Mouse (Mus musculus) thymus, adult 18-20 months (tissue): ENCODE data around the gene Zscan10.
"Not testable (repeated sequence)": the region's sequence is repeated elsewhere in the genome, so short reads cannot be mapped to it uniquely, and the experiment has no call there.

Source experiments
- DNase-seq, 2 experiments: peaks; one replicate each; pipeline ENCODE4 v3.0.0; 2022; ENCODE audit warnings: mixed read lengths in 2 of 2

Zscan10 gene

GRCm38 (mm10) chr17:23592208-23592925, 8.3 kb upstream of the Zscan10 start:
- DNase-seq = peak; percentile 79 to 84

DNA sequence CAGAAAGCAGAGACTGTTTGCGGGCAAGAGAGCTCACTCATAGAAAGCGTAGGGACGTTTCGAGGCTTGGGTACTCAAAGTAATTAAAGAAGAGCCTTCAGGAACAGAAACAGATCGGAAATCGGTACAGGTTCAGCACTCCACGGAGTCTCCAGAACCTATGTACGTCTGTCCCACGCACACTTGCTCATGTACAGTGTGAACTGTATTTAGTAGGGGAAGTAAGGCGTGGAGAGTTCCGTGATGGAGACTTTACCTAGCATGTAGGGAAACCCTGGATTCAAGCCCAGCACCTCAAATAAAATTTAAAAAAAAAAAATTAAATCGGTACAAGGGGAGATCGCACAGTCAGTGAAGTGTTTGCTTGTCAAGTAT, 7.7 kb upstream of the Zscan10 start:
- DNase-seq = no peak

GRCm38 (mm10) chr17:23595139-23595538, 5.5 kb upstream of the Zscan10 start:
- DNase-seq = not testable (repeated sequence)

- peak; percentile 92 to 98 for DNase-seq
These were observed 1.8 kb upstream of the Zscan10 start, which contains the start of gene Zfp13 for GRCm38 (mm10) chr17:23598582-23599552. TSS of gene Zfp13 (minus strand) at chr17:23599487.

DNA sequence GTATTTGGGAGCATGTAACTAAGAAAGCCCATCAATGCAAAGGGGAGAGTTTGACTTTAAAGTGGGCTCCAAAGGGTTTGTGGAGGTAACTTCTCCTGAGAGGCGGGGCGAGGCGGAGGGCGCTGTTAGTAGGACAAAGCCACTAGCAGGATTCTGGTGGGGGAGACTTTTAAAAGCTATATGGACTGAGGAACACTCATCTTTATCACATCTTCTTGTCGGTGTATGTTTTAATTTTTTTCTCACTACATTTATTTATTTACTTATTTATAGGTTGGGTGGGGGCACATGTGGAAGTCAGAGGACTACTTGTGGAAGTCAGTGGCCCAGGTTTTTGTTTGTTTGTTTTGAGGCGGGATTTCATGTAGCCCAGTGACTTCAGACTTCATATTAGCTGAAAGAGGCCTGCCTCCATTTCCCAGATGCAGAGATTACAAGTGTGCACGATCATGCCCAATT, 1.0 kb upstream of the Zscan10 start:
- DNase-seq = no peak

GRCm38 (mm10) chr17:23601836-23602585, 1.4 kb downstream of the Zscan10 start:
- no peak for DNase-seq

- no peak for DNase-seq
These were observed 2.4 kb downstream of the Zscan10 start for GRCm38 (mm10) chr17:23603077-23603476.

DNA sequence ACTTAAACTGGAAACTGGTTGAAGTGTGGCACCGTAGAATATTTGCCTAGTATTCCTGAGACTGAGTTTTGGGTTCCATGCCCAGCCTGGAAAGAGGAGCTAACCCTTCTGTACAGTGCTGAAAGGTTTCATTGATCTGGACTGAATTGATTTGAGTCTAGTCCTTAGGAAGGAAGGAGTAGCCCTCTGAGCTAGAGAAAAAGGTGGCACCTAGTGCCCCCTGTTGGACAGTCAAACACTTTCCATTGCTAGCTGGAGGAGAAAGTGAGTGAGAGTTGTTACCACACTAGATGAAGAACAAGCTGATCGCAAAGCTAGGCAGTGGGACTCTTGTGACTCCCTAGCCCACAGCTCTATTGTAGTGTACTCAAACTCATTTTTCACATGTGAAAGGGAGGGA, 2.9 kb downstream of the Zscan10 start:
- no peak for DNase-seq

DNA sequence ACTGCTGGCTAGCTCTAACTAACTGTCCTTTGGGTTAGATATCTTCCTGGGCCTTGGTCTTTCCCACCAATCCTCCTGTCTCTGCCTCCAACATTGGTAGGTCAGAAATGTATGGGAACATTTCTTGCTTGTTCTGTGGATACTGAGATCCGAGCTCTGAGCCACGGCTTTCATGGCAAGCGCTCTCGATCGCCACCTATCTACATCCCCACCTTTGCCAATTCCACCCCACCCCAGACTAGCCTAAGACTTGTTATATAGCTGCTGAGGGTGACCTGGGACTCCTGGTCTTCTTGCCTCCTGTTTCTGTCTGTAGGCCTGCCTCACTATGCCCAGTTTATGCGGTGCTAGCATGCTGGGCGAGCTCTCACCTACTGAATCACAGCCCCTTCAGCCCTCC, 3.7 kb downstream of the Zscan10 start:
- no peak for DNase-seq

DNA sequence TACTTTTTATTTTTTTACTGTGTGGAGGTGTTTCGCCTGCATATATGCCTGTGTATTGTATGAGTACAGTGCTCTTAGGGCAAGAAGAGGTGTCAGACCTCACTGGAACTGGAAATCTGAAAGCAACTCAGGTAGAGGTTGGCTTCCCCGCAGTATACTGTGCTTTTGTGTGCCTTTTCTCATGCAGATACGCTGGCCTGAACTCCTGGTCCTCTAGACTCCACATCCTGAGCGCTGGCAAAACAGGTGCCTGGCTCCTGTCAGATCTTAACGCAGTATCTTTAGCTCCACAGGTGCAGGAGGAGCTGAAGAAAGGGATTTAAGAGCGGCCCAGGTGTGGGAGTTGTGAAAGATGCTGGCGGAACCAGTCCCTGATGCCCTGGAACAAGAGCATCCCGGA, 4.6 kb downstream of the Zscan10 start:
- DNase-seq = no peak

GRCm38 (mm10) chr17:23609612-23610011, 9.0 kb downstream of the Zscan10 start:
- peak in 1 of 2 experiments; percentile 14 for DNase-seq

- peak; percentile 79 to 88 for DNase-seq
These were observed 9.7 kb downstream of the Zscan10 start for GRCm38 (mm10) chr17:23610361-23610800.

- DNase-seq = peak in 1 of 2 experiments; percentile 20
These were observed 16.4 kb downstream of the Zscan10 start for GRCm38 (mm10) chr17:23617087-23617486.

- no peak for DNase-seq
These were observed 19.7 kb downstream of the Zscan10 start for GRCm38 (mm10) chr17:23620351-23620750.

GRCm38 (mm10) chr17:23627813-23628212, 27.2 kb downstream of the Zscan10 start:
- no peak for DNase-seq

DNA sequence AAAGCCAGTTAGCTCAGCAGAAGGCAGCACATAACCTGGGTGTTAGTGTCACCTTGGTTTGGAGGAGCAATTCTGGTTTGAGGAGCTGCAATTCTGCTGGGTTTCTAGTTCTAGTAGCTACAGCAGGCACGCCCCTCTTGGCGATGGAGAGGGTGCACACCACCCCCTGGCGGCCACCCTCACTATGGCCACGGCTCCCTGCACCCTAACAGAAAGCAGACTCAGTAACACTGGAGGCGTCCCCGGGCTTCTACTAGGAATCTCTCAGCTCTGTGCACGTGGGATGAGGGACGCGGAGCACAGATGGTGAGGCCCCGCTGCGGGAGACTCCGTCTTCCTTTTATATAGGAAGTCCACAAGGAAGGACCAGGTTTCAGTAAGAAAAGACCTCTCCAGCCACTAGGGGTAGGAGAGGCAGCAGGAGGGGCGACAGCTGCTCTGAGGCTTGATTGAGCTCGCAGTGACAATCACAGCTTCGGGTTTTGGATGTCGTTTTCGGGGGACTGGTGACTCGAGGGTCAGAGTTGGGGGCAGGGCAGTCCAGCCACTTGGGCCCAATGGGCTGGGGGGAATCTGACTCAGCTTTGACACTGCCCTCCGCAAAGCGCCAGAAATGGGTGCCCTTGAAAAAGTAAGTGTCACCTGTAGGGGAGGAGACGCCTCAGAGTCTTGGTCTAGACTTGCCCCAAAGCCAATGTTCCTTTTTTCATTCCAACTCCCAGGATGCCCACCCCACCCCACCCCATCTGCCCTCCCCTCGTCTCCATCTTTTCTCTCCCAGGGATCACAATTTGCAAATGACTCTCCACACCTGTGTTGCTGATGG, 29.8 kb downstream of the Zscan10 start:
- DNase-seq = peak; percentile 52 to 53

GRCm38 (mm10) chr17:23631241-23631640, 30.6 kb downstream of the Zscan10 start:
- no peak for DNase-seq

DNA sequence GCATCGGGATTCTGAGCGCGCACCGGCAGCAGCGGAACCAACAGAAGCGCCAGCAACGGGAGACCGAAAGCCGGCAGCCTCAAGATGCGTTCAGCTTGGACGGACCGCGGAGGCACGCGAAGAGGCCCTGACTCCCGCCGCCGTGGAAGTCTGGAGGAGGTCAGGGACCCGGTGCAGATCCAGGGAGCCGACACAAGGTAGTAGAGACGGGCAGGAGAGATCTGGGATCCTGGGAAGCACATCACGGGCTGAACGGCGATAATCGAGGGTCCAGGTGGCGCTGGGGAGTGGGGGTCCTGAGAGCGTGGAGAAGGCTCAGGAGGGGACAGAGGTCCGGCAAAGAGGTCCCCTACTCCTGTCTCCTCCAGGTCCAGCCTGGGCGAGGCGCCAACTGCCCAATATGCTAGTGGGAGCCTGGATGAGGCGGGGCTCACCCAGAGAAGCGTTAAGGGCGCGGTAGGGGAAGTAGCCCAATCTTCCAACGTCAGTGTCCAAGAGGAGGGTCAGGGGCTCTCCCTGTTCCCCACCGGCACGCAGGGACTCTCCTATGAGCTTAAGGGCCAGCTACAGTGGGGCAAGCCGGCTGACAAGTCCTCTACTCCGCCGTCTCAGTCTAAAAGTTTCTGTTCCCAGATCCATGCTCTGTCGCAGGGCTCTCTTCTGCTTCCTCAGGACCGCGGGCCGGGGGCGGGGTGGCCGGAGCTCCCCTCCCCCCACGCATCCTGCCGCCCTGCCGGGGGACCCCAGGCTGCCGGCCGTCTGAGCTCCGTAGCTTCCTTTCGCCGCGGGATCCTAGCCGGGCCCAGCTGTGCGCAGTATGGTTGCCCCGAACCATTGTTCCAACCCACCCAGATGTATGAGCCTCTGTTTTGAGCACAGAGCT, 44.2 kb downstream of the Zscan10 start, which contains the start of gene Mmp25:
TSS of gene Mmp25 (minus strand) at position 665 of the 883 bp plus-strand sequence.
- DNase-seq = no peak

GRCm38 (mm10) chr17:23645894-23646293, 45.2 kb downstream of the Zscan10 start:
- DNase-seq = no peak

DNA sequence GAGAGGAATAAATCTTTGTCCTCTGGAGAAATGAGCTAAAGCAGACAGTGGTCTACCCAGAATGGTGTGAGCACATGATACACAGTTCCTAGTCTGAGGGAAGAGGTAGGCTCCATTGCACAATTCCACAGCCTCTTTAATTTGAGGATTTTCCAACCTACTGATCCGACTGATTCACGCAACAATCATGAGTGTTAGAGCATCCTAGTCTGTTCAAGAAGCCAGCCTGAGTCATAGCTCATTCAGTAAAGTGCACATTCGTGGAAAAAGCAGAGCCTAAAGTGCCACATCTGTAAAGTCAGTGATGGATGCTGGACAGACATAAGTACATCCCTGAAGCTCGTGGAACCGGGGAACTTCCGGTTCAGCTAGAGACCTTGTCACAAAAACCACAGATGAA, 50.7 kb downstream of the Zscan10 start:
- DNase-seq = no peak

DNA sequence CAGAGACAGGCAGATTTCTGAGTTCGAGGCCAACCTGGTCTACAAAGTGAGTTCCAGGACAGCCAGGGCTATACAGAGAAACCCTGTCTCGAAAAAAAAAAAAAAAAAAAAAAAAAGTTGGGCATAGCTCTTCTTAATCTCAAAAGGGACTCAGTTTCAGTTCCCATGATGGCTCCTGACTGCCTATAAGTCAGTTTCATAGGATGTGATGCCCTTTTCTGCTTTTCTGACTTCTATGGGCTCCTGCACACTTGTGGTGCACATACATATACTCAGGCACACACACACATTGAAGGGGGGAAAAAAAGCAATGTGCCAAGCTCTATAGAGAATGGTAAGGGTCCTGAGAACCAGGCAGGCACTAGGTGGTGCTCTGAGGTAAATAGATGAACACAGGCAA, 52.7 kb downstream of the Zscan10 start:
- no peak for DNase-seq
